Mouse (Mus musculus) lung, postnatal 0 days (tissue): Measurements from ENCODE around the gene Tacr3.

Experiments used
- CTCF ChIP-seq: IDR thresholded peaks from 2 replicates; pipeline ENCODE4 v1.5.1; 2016; ENCODE audit warnings: antibody characterized with exemption, mild to moderate bottlenecking
- EP300 ChIP-seq: IDR thresholded peaks from 2 replicates; pipeline ENCODE4 v1.6.1; 2016; ENCODE audit warnings: antibody characterized with exemption, mild to moderate bottlenecking, control low read depth

- TF ChIP-seq CTCF (no peak), EP300 (no peak)
These were observed 80.1 kb downstream of the Tacr3 start for GRCm38 (mm10) chr3:134908890-134909289.
